Mouse (Mus musculus): ENCODE data around the gene Cacng4. TPM values are rescaled to one million over a fixed set of nuclear protein-coding genes. Genes with fewer than 3 reads are reported as not detected.

Cacng4 gene
- total RNA-seq, 1 experiment, result 0.98 TPM

DNA sequence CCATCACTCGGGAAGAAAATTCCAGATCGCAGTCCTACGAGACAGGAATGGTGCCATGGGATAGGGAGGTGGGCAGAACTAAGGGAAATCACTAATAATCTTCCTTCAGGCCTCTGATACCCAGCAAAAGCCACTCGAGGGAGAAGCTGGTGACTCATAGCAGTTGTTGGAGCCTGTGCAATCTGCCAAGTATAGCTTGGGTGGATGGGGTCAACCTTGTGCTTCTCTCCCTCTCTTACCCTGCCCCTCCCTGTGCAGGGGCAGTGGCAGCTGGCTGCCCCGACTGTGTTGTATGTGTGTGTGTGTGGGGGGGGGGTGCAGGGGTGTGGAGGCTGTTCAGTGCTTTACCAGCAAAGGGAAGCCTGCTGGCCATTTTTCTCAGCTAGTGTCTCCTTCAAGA lies 62.9 kb downstream of the Cacng4 start:
- Histone ChIP-seq H3K27ac (ENCODE audit: insufficient read depth, low read depth, low read length, poor library complexity, severe bottlenecking) (no peak overlapping the region), H3K36me3 (ENCODE audit: control insufficient read depth, insufficient read depth, low read length, poor library complexity, severe bottlenecking) (no peaks in the 10 kb centered on the region), H3K9ac (ENCODE audit: insufficient read depth, low read depth, low read length, poor library complexity, severe bottlenecking) (no peak overlapping the region), H3K4me3 (ENCODE audit: insufficient read depth in 1 of 2, low read depth in 1 of 2, low read length in 2 of 2, poor library complexity in 1 of 2, severe bottlenecking in 1 of 2) (no peak overlapping the region), H3K9me3 (ENCODE audit: control insufficient read depth, insufficient read depth, low read depth, low read length) (no peaks in the 10 kb centered on the region), H3K4me1 (ENCODE audit: control insufficient read depth in 2 of 2, insufficient read depth in 2 of 2, low read length in 2 of 2, poor library complexity in 1 of 2) (0 out of 4 replicates have a peak, but pooled peaks cover 0 to 3% of the 10 kb centered on the region in 2 experiments)
- DNase-seq (ENCODE audit: low read depth, low spot score), result no peak
- in situ Hi-C loops (cut with MboI; ENCODE audit: low sequenced_read_pairs in 2 of 2, unreplicated experiment in 2 of 2), result no loop called here
- TF ChIP-seq HCFC1 (IDR thresholded peaks at IDR 0.05; ENCODE audit: borderline replicate concordance, insufficient read depth, low read length) (no peak), CHD2 (IDR thresholded peaks at IDR 0.05; ENCODE audit: low read depth, low read length) (no peak), ZNF384 (IDR thresholded peaks at IDR 0.05; ENCODE audit: low read depth, low read length) (no peak), ZC3H11A (IDR thresholded peaks at IDR 0.05; ENCODE audit: borderline replicate concordance, low read depth, low read length) (no peak), MAFK (IDR thresholded peaks at IDR 0.05; ENCODE audit: insufficient read depth, low read depth, low read length) (no peak)

DNA sequence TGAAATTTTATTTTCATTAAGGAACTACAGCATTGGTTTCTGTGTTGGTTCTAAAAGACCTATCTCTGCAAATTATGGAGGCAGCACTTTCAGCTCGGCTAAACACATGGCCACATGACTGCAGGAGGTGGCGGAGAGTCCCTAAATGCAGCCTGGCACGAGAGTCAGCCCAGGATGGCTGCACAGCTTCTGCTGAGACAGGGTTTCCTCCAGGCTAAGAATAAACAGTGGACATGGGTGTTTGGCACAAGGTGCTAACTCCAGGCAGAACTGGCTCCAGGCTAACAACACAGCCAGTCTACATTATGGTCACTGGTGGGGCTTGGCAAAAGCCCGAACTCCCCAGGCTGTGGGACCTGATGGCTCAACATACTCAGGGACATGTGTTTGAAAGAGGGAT lies 63.4 kb downstream of the Cacng4 start:
- H3K9ac ChIP-seq (ENCODE audit: insufficient read depth, low read depth, low read length, poor library complexity, severe bottlenecking), result no peak overlapping the region
- no peak for TF ChIP-seq ZNF384 (IDR thresholded peaks at IDR 0.05; ENCODE audit: low read depth, low read length)
- no peak for TF ChIP-seq ZC3H11A (IDR thresholded peaks at IDR 0.05; ENCODE audit: borderline replicate concordance, low read depth, low read length)
- no peak for TF ChIP-seq HCFC1 (IDR thresholded peaks at IDR 0.05; ENCODE audit: borderline replicate concordance, insufficient read depth, low read length)
- no peak for TF ChIP-seq MAFK (IDR thresholded peaks at IDR 0.05; ENCODE audit: insufficient read depth, low read depth, low read length)
- no peak for TF ChIP-seq CHD2 (IDR thresholded peaks at IDR 0.05; ENCODE audit: low read depth, low read length)
- H3K9me3 ChIP-seq (ENCODE audit: control insufficient read depth, insufficient read depth, low read depth, low read length), result no peaks in the 10 kb centered on the region
- H3K4me1 ChIP-seq (ENCODE audit: control insufficient read depth in 2 of 2, insufficient read depth in 2 of 2, low read length in 2 of 2, poor library complexity in 1 of 2), result 0 out of 4 replicates have a peak, but pooled peaks cover 0 to 3% of the 10 kb centered on the region in 2 experiments
- no peaks in the 10 kb centered on the region for H3K36me3 ChIP-seq (ENCODE audit: control insufficient read depth, insufficient read depth, low read length, poor library complexity, severe bottlenecking)
- DNase-seq (ENCODE audit: low read depth, low spot score), result no peak
- no peak overlapping the region for H3K4me3 ChIP-seq (ENCODE audit: insufficient read depth in 1 of 2, low read depth in 1 of 2, low read length in 2 of 2, poor library complexity in 1 of 2, severe bottlenecking in 1 of 2)
- no peak overlapping the region for H3K27ac ChIP-seq (ENCODE audit: insufficient read depth, low read depth, low read length, poor library complexity, severe bottlenecking)
- in situ Hi-C loops (cut with MboI; ENCODE audit: low sequenced_read_pairs in 2 of 2, unreplicated experiment in 2 of 2), result no loop called here

DNA sequence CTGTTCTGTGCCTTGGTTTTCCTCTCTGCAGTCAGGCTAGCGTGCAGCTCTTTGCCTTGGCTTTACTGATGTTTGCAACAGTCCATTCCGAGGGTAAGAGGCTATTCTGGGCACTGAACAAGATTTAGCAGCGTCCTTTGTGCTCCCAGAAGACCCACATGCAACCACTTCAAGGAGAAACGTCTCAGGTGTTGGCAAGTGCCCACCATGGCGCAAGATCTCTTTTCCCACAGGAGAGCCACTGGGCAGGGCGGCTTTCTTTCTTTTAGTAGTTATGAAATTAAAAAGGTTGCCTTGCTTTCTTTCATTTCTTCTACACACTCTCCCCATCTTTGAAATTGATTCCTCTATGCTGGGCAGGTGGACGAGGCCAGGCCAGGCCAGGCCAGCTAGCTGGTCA lies 65.2 kb downstream of the Cacng4 start:
- Histone ChIP-seq H3K4me1 (ENCODE audit: control insufficient read depth in 2 of 2, insufficient read depth in 2 of 2, low read length in 2 of 2, poor library complexity in 1 of 2) (no peaks in the 10 kb centered on the region), H3K27ac (ENCODE audit: insufficient read depth, low read depth, low read length, poor library complexity, severe bottlenecking) (no peak overlapping the region), H3K36me3 (ENCODE audit: control insufficient read depth, insufficient read depth, low read length, poor library complexity, severe bottlenecking) (no peaks in the 10 kb centered on the region), H3K4me3 (ENCODE audit: insufficient read depth in 1 of 2, low read depth in 1 of 2, low read length in 2 of 2, poor library complexity in 1 of 2, severe bottlenecking in 1 of 2) (no peak overlapping the region), H3K9me3 (ENCODE audit: control insufficient read depth, insufficient read depth, low read depth, low read length) (no peaks in the 10 kb centered on the region), H3K9ac (ENCODE audit: insufficient read depth, low read depth, low read length, poor library complexity, severe bottlenecking) (no peak overlapping the region)
- no peak for DNase-seq (ENCODE audit: low read depth, low spot score)
- no peak for TF ChIP-seq ZC3H11A (IDR thresholded peaks at IDR 0.05; ENCODE audit: borderline replicate concordance, low read depth, low read length)
- TF ChIP-seq CHD2 (IDR thresholded peaks at IDR 0.05; ENCODE audit: low read depth, low read length), result no peak
- TF ChIP-seq HCFC1 (IDR thresholded peaks at IDR 0.05; ENCODE audit: borderline replicate concordance, insufficient read depth, low read length), result no peak
- TF ChIP-seq MAFK (IDR thresholded peaks at IDR 0.05; ENCODE audit: insufficient read depth, low read depth, low read length), result no peak
- no peak for TF ChIP-seq ZNF384 (IDR thresholded peaks at IDR 0.05; ENCODE audit: low read depth, low read length)
- in situ Hi-C loops (cut with MboI; ENCODE audit: low sequenced_read_pairs in 2 of 2, unreplicated experiment in 2 of 2), result no loop called here

DNA sequence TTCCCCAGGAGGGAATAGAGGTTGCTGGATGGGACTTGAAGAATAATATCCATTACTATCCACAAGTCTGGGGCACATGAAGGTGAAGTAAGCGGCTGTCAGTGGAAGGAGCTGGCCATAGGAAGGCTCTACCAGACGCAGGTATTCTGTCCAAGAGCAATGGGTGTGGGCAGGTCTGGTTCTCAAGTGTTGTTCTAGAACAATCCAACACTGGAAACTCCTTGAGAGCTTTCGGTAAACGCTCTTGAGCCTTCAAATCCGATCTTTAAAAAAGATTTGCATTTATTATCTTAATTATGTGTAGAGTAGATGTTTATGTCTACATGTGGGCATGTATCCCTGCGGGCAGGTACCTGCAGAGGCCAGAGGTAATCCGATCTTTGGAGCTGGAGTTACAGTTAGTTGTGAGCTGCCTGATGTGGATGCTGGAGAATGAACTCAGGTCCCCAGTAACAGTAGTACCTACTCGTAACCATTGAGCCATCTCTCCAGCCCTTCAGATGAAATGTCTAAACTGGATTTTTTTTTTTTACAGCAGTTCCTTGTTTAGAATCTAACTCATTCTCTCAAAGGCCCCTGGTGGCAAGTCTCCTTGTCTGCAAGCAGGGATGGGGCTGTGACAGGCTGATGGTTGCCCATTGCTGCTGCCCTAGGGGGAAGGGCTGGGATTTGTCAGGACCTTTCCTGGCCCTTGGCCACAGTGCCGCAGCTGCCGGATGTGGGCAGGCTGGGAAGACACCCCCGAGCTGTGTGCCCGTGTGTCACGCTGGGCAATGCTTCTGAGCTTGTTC lies 66.1 kb downstream of the Cacng4 start:
- H3K27ac ChIP-seq (ENCODE audit: insufficient read depth, low read depth, low read length, poor library complexity, severe bottlenecking), result no peak overlapping the region
- in situ Hi-C loops (cut with MboI; ENCODE audit: low sequenced_read_pairs in 2 of 2, unreplicated experiment in 2 of 2), result no loop called here
- no peak for DNase-seq (ENCODE audit: low read depth, low spot score)

More for the DNA sequence above, 66.1 kb downstream of the Cacng4 start:
- TF ChIP-seq MAFK (IDR thresholded peaks at IDR 0.05; ENCODE audit: insufficient read depth, low read depth, low read length), result no peak
- TF ChIP-seq ZNF384 (IDR thresholded peaks at IDR 0.05; ENCODE audit: low read depth, low read length), result no peak
- TF ChIP-seq HCFC1 (IDR thresholded peaks at IDR 0.05; ENCODE audit: borderline replicate concordance, insufficient read depth, low read length), result no peak
- TF ChIP-seq CHD2 (IDR thresholded peaks at IDR 0.05; ENCODE audit: low read depth, low read length), result no peak
- TF ChIP-seq ZC3H11A (IDR thresholded peaks at IDR 0.05; ENCODE audit: borderline replicate concordance, low read depth, low read length), result no peak
- Histone ChIP-seq H3K9me3 (ENCODE audit: control insufficient read depth, insufficient read depth, low read depth, low read length) (no peaks in the 10 kb centered on the region), H3K4me3 (ENCODE audit: insufficient read depth in 1 of 2, low read depth in 1 of 2, low read length in 2 of 2, poor library complexity in 1 of 2, severe bottlenecking in 1 of 2) (no peak overlapping the region), H3K4me1 (ENCODE audit: control insufficient read depth in 2 of 2, insufficient read depth in 2 of 2, low read length in 2 of 2, poor library complexity in 1 of 2) (no peaks in the 10 kb centered on the region), H3K9ac (ENCODE audit: insufficient read depth, low read depth, low read length, poor library complexity, severe bottlenecking) (no peak overlapping the region), H3K36me3 (ENCODE audit: control insufficient read depth, insufficient read depth, low read length, poor library complexity, severe bottlenecking) (no peaks in the 10 kb centered on the region)

All from ES-E14 (cell line).